Mouse (Mus musculus) c-Kit-negative CD71-positive TER-119-positive erythroid progenitor cells, embryonic 14.5 days (primary cell): Measurements from ENCODE around the gene Trio.

Source experiments
- DNase-seq: peaks from one replicate; pipeline ENCODE4 v3.0.0-alpha.2; 2013; ENCODE audit warnings: low read depth, low spot score

Gene Trio

GRCm38 (mm10) chr15:27877831-27878230 lies 147.8 kb downstream of the Trio start:
- DNase-seq, result no peak

GRCm38 (mm10) chr15:27876327-27876726 lies 149.3 kb downstream of the Trio start:
- no peak for DNase-seq

- no peak for DNase-seq
These were observed 149.9 kb downstream of the Trio start for GRCm38 (mm10) chr15:27875753-27876152.

- no peak for DNase-seq
These were observed 151.8 kb downstream of the Trio start for GRCm38 (mm10) chr15:27873747-27874320.

GRCm38 (mm10) chr15:27872286-27872685 lies 153.4 kb downstream of the Trio start:
- DNase-seq, result no peak

GRCm38 (mm10) chr15:27871708-27872107 lies 153.9 kb downstream of the Trio start:
- no peak for DNase-seq

GRCm38 (mm10) chr15:27871260-27871659 lies 154.4 kb downstream of the Trio start:
- no peak for DNase-seq

- DNase-seq, result no peak
These were observed 156.6 kb downstream of the Trio start for GRCm38 (mm10) chr15:27869001-27869400.

GRCm38 (mm10) chr15:27867831-27868230 lies 157.8 kb downstream of the Trio start:
- DNase-seq, result no peak

- DNase-seq, result no peak
These were observed 159.2 kb downstream of the Trio start for GRCm38 (mm10) chr15:27866471-27866870.

GRCm38 (mm10) chr15:27866053-27866452 lies 159.6 kb downstream of the Trio start:
- no peak for DNase-seq

- no peak for DNase-seq
These were observed 161.3 kb downstream of the Trio start for GRCm38 (mm10) chr15:27864397-27864796.

GRCm38 (mm10) chr15:27862949-27863348 lies 162.7 kb downstream of the Trio start:
- no peak for DNase-seq

- DNase-seq, result no peak
These were observed 165.2 kb downstream of the Trio start for GRCm38 (mm10) chr15:27860439-27860838.

GRCm38 (mm10) chr15:27859590-27859989 lies 166.1 kb downstream of the Trio start:
- DNase-seq, result no peak

- DNase-seq, result no peak
These were observed 166.5 kb downstream of the Trio start for GRCm38 (mm10) chr15:27859115-27859514.

- no peak for DNase-seq
These were observed 167.3 kb downstream of the Trio start for GRCm38 (mm10) chr15:27858179-27858819.

- DNase-seq, result no peak
These were observed 168.4 kb downstream of the Trio start for GRCm38 (mm10) chr15:27857242-27857641.

- DNase-seq, result no peak
These were observed 169.4 kb downstream of the Trio start for GRCm38 (mm10) chr15:27856050-27856787.

- no peak for DNase-seq
These were observed 174.3 kb downstream of the Trio start for GRCm38 (mm10) chr15:27851312-27851711.

- no peak for DNase-seq
These were observed 174.7 kb downstream of the Trio start for GRCm38 (mm10) chr15:27850904-27851303.

GRCm38 (mm10) chr15:27849910-27850309 lies 175.7 kb downstream of the Trio start:
- DNase-seq, result no peak

GRCm38 (mm10) chr15:27841696-27842095 lies 184.0 kb downstream of the Trio start:
- DNase-seq, result no peak
